Mouse (Mus musculus) forebrain, embryonic 15.5 days (tissue): Measurements from ENCODE around the gene Kdm8. TPM values are rescaled to one million over a fixed set of nuclear protein-coding genes. Genes with fewer than 3 reads are reported as not detected.
A peak's percentile ranks its signal among the peaks of the same experiment; 100 is the strongest.

Source experiments
- ATAC-seq: fragments of 200-750 bp; cut with Nextera tagmentation; replicated peaks from 2 replicates; pipeline ENCODE4 v1.8.0; 2017; ENCODE audit warnings: mild to moderate bottlenecking, moderate TSS enrichment, moderate library complexity
- H3K27ac ChIP-seq: fragments of 300-500 bp; sonication (generic); replicated peaks from 2 replicates; pipeline ENCODE4 v1.5.1; 2015; ENCODE audit warnings: mild to moderate bottlenecking, inconsistent platforms
- H3K27me3 ChIP-seq: fragments of 300-500 bp; sonication (generic); 2 replicates; pipeline ENCODE4 v1.6.1; 2015; ENCODE audit warnings: inconsistent platforms
- H3K36me3 ChIP-seq: fragments of 300-500 bp; sonication (generic); 2 replicates; pipeline ENCODE4 v1.6.1; 2015; ENCODE audit warnings: mild to moderate bottlenecking, inconsistent platforms
- H3K4me1 ChIP-seq: fragments of 300-500 bp; sonication (generic); 2 replicates; pipeline ENCODE4 v1.6.1; 2015; ENCODE audit warnings: inconsistent platforms
- H3K4me2 ChIP-seq: fragments of 300-500 bp; sonication (generic); replicated peaks from 2 replicates; pipeline ENCODE4 v1.6.1; 2015; ENCODE audit warnings: mild to moderate bottlenecking, inconsistent platforms
- H3K4me3 ChIP-seq: fragments of 300-500 bp; sonication (generic); 2 replicates; pipeline ENCODE4 v1.5.1; 2015; ENCODE audit warnings: mild to moderate bottlenecking, inconsistent platforms
- H3K9ac ChIP-seq: fragments of 300-500 bp; sonication (generic); replicated peaks from 2 replicates; pipeline ENCODE4 v1.6.1; 2015; ENCODE audit warnings: mild to moderate bottlenecking, inconsistent platforms
- H3K9me3 ChIP-seq: fragments of 300-500 bp; sonication (generic); 2 replicates; pipeline ENCODE4 v1.6.1; 2016; ENCODE audit warnings: inconsistent platforms
- WGBS: fragments of 180-500 bp; shearing (Covaris S2); methylation state at CpG from one replicate; pipeline ENCODE4 v1.1.7; 2015; ENCODE audit warnings: mixed read lengths; 5-methylcytosine and 5-hydroxymethylcytosine counted together
- polyA plus RNA-seq: library from polyadenylated mRNA; unstranded; fragments of >200 nt; fragmentation: Nextera tagmentation; extraction: Ambion mirVana; gene quantifications from 2 replicates; pipeline ENCODE4 v1.2.1, GENCODE M21; 2015

The Kdm8 gene
- polyA plus RNA-seq, 1 experiment from 2014 or later, result 6.3 TPM

DNA sequence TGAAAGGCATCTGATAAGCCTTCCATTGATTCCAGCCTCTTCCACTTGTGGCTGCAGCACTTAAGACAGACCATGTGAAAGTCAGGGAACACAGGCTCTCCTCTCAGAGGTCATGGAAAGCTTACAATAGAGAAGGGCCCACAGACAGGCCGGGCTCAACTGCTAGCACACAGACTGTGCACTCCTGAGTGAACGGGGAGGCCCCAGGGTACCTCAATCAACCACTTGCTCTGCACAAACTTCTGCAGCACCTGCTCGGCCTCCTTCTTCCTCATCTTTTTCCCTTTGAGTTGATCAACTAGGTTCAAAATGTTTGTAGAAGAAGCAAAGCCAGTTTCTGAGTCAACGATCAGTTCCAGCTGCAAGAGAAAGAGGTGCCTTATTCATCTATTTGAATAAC is 26.4 kb downstream of the Kdm8 start:
- Histone ChIP-seq H3K4me2 (no peak overlapping the region), H3K27ac (no peak overlapping the region), H3K36me3 (peaks cover 35% of the 10 kb centered on the region), H3K27me3 (no peaks in the 10 kb centered on the region), H3K4me1 (peaks cover 16% of the 10 kb centered on the region), H3K9me3 (no peaks in the 10 kb centered on the region), H3K9ac (no peak overlapping the region), H3K4me3 (no peak overlapping the region)
- WGBS, result 93% methylated on average over 4 of the region's 4 CpGs
- ATAC-seq, result no peak

DNA sequence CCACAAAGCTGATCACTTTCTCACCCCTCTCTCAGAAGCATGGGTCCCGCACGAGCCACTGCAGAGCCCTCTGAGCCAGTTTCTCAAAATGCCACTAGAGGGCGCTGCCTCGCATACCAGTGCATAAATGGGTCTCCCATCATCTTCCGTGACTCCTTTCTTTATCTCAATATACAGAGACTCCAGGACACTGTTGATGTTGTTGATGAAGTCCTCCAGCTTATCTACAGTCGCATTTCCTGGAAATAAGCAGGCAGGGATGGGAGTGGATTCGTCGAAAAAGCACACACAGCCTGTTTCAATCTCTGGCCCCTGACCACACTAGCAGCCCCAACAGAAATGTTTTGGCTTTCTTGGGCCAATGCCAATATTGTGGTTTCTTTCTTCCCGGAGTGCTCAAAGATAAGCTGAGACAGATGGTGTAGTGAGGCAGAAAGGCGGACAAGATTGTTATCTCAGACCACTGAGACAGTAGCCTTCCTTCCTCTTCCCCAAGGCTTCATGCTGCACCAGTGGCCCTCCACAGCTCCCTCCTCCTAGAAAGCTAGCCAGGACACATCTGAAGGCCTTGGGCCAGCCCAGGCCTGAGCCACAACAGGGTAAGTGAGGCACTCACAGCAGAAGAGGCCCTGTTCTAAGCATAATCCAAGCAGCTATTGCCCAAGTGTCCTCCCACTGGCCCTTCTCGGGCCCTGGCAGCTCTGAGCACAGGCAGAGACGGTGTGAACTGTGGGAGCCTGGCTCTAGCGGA is 27.7 kb downstream of the Kdm8 start:
- WGBS, result 32% methylated on average over 13 of the region's 13 CpGs
- no peak overlapping the region for H3K9ac ChIP-seq
- H3K4me2 ChIP-seq, result 0 out of 2 replicates have a peak overlapping the region, but pooled peaks have one; percentile 1
- H3K27ac ChIP-seq, result peak overlapping the region; percentile 52; the same call in 1 of the 2 replicates
- H3K4me3 ChIP-seq, result no peak overlapping the region
- H3K36me3 ChIP-seq, result peaks cover 23% of the 10 kb centered on the region
- peak; percentile 73 for ATAC-seq
- H3K27me3 ChIP-seq, result no peaks in the 10 kb centered on the region
- H3K4me1 ChIP-seq, result peaks cover 23% of the 10 kb centered on the region
- no peaks in the 10 kb centered on the region for H3K9me3 ChIP-seq

DNA sequence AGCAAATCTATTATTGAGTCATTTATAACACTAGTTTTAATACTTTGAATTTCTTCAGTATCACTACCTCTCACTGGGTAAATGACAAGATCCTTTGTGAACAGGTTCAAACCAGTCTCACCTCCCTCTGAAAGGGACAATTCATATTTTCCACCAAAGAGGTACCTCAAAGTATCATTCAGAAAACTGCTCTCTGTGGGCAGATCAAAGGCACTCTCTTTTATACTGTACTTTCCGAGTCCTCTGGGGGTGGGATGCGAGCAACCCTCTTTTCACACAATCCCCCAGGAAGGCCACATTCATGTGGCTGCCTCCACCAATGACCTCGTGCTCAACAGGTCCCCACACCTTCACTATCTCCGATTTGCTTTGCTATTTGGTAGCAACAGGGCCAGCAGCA is 30.1 kb downstream of the Kdm8 start:
- no peak for ATAC-seq
- Histone ChIP-seq H3K27me3 (no peaks in the 10 kb centered on the region), H3K36me3 (peaks cover 4% of the 10 kb centered on the region; the same call in 1 of the 2 replicates), H3K9ac (no peak overlapping the region), H3K27ac (no peak overlapping the region), H3K4me3 (no peak overlapping the region), H3K9me3 (no peaks in the 10 kb centered on the region), H3K4me1 (peaks cover 23% of the 10 kb centered on the region), H3K4me2 (no peak overlapping the region)
- WGBS, result 80% methylated on average over 4 of the region's 4 CpGs

DNA sequence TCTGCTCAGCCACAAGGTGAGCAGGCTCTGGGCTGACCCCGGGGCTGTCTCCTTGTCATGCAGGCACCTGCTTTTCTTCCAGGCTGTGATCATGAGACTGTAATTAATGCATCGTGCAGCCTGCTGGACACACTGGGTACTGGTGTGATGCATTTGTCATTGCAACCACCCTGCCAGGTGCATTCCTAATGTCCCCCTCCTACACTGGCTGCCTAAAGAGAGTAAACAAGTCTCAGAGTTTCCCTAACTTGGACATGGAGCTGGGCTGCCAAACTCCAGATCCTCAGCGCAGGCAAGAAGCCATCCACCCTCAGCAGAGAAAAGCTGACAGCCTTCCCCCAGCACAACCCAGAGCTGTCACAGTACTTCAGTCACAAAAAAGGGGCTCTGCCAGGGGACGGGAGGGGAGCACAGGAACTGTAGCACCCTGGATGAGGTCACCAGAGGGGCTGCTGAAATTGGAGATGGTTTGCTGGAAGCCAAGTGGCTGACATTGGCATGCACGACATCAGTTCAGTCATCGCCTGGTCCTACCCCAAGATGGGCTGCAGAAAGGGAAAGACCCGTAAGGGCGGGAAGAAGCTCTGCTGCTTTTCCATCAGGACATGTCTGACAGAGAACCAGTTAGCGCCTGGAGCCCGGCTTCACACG is 31.2 kb downstream of the Kdm8 start:
- Histone ChIP-seq H3K36me3 (peaks cover 2% of the 10 kb centered on the region; the same call in 1 of the 2 replicates), H3K9me3 (no peaks in the 10 kb centered on the region), H3K4me2 (no peak overlapping the region), H3K27me3 (no peaks in the 10 kb centered on the region), H3K4me3 (no peak overlapping the region), H3K4me1 (peaks cover 23% of the 10 kb centered on the region), H3K9ac (peak overlapping the region; percentile 14; the same call in 1 of the 2 replicates), H3K27ac (peak overlapping the region; percentile 44)
- ATAC-seq, result no peak
- 28% methylated on average over 11 of the region's 11 CpGs for WGBS

DNA sequence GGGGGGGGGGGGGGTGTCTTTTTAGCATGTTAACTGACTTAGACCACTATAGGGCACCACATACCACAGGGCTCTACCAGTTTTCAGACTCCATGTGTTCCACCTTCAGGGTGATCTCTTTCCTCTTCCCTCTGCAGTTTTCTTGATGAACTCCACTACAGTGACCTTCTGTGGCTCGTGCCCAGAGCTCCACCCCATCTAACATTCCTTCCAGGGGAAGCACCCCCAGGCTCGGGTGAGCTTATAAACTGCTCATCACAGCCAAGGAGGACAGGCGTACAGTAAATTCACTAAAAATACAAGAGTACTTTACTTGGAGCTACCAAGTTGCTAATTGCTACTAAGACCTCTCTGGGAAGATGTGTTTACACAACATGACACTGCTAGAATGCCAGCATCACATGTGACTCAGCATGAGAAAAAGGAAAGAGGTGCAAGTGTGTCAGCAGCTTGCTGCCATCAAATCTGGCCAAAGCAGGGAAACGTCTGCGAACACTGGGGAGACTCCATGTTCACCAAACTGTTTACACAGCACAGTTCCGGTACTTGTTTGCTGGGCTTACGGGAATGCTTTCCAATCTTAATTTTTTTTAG is 34.0 kb downstream of the Kdm8 start:
- 90% methylated on average over 7 of the region's 7 CpGs for WGBS
- H3K27ac ChIP-seq, result no peak overlapping the region

DNA sequence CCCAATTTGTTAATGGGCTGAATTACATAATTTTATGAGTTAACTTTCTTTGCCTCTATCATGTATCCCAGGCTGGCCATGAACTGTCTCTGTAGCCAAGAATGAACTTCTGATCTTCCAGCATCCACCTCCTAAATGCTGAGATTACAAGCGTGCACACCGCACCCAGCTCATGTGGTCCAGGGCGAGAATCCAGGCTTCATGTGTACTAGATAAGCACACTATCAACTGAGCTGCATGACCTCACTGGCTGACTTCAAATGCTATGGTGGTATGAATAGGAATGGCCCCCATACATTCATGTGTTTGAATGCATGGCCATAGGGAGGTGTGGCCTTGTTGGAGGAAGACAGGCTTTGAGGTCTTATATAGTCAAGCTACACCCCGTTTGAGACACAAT is 36.0 kb downstream of the Kdm8 start:
- H3K27ac ChIP-seq, result no peak overlapping the region
- no peak overlapping the region for H3K4me3 ChIP-seq
- no peak overlapping the region for H3K4me2 ChIP-seq
- no peaks in the 10 kb centered on the region for H3K27me3 ChIP-seq
- H3K36me3 ChIP-seq, result peaks cover under 1% of the 10 kb centered on the region; the same call in 1 of the 2 replicates
- ATAC-seq, result no peak
- WGBS, result 94% methylated on average over 4 of the region's 4 CpGs
- H3K4me1 ChIP-seq, result peaks cover 11% of the 10 kb centered on the region; the same call in 1 of the 2 replicates
- H3K9me3 ChIP-seq, result no peaks in the 10 kb centered on the region
- no peak overlapping the region for H3K9ac ChIP-seq

More for the DNA sequence above, 34.0 kb downstream of the Kdm8 start:
- no peak for ATAC-seq
- Histone ChIP-seq H3K4me2 (no peak overlapping the region), H3K4me3 (no peak overlapping the region), H3K4me1 (peaks cover 17% of the 10 kb centered on the region; the same call in 1 of the 2 replicates), H3K36me3 (no peaks in the 10 kb centered on the region; the same call in 1 of the 2 replicates), H3K9ac (no peak overlapping the region), H3K9me3 (no peaks in the 10 kb centered on the region), H3K27me3 (no peaks in the 10 kb centered on the region)

DNA sequence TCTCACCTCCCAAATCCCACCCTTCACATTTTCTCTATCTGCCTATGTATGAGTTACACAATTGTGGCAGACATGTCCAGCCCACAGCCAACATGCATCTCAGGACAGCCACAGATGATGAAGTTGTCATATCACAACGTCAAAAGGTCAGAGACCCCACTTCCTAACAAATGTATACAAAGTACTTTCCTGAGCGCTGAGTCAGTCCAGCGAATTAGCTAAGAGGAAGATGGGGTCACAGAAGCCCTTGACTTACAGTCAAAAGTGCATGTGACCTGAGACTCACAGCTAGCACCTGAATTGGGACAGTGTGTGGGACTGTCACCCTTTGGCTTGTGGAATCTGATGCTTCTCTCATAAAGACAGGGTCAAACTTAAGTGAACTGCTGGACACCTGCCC is 37.9 kb downstream of the Kdm8 start:
- 87% methylated on average over 3 of the region's 3 CpGs for WGBS
- H3K27me3 ChIP-seq, result no peaks in the 10 kb centered on the region

DNA sequence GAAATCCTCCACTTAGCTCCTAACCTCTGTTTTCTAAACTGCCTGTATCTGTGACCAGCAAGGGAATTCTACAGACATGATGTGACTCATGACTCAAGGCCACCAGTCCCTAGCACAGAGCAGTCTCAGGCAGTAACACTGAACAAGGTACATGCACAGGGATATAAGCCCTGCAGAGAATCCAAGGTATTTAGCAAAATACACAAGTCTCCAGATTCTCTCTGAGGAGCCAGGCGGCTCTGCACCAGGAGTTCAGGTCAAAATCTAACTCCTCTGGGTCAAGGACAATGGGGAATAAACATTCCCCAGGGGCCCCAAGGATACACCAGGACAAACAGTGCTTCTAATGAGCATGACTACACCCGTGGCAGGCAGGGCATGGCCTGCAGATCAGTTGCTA is 38.4 kb downstream of the Kdm8 start:
- Histone ChIP-seq H3K9ac (no peak overlapping the region), H3K4me3 (no peak overlapping the region), H3K27me3 (no peaks in the 10 kb centered on the region), H3K9me3 (no peaks in the 10 kb centered on the region), H3K27ac (no peak overlapping the region), H3K4me1 (no peaks in the 10 kb centered on the region), H3K36me3 (peaks cover 8% of the 10 kb centered on the region; the same call in 1 of the 2 replicates), H3K4me2 (no peak overlapping the region)
- ATAC-seq, result no peak
- 66% methylated on average over 2 of the region's 2 CpGs for WGBS

More for the DNA sequence above, 37.9 kb downstream of the Kdm8 start:
- no peak overlapping the region for H3K4me3 ChIP-seq
- H3K4me1 ChIP-seq, result no peaks in the 10 kb centered on the region
- H3K4me2 ChIP-seq, result no peak overlapping the region
- H3K36me3 ChIP-seq, result peaks cover 8% of the 10 kb centered on the region; the same call in 1 of the 2 replicates
- H3K9me3 ChIP-seq, result no peaks in the 10 kb centered on the region
- no peak overlapping the region for H3K27ac ChIP-seq
- no peak overlapping the region for H3K9ac ChIP-seq
- ATAC-seq, result no peak

DNA sequence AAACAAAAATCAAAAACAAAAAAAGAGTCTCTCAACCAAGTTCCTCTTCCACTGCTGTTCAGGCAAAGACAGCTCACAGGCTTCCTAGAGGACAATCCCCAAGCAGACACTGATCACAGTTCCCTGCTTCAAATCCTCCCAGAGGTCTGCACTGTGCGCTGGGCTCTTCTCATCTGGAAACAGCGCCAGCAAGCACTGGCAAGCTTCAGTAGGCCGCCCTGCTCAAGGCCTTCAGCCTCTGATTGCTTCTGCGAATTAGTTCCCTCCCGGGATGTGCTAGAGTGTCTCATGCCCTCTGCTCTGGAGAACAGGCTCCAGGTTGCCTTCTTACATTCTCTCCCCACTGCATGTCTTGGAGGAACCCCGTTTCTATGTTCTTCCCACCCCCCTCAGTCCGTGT is 40.3 kb downstream of the Kdm8 start:
- Histone ChIP-seq H3K9ac (no peak overlapping the region), H3K36me3 (peaks cover 8% of the 10 kb centered on the region; the same call in 1 of the 2 replicates), H3K4me3 (no peak overlapping the region), H3K9me3 (no peaks in the 10 kb centered on the region), H3K27me3 (no peaks in the 10 kb centered on the region), H3K4me2 (no peak overlapping the region), H3K4me1 (peaks cover 8% of the 10 kb centered on the region), H3K27ac (no peak overlapping the region)
- no peak for ATAC-seq
- 93% methylated on average over 7 of the region's 7 CpGs for WGBS

DNA sequence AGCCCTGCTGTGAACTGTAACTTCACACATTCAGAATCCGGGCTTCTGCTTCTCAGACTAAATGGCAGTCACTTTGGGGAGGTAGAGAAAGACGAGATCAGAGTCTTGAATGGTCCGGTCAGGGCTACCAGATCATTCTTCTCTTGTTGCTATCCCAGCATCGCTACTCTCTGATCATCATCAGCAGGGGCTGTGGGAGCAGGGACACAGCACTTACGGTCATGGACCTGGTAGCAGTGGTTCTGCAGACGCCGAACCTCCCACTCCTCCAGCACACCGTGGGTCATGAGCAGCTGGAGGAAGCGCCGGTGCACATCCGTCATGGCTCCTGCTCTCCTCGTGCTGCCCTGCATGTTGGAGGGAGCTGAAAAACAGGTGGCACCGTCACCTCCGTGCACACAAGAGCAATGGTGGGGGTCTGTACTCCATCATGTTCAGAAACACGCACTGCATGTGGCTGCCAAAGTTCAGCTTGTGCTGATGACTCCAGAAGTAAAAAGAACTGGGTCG is 41.7 kb downstream of the Kdm8 start:
- Histone ChIP-seq H3K4me3 (no peak overlapping the region), H3K36me3 (peaks cover 8% of the 10 kb centered on the region; the same call in 1 of the 2 replicates), H3K27me3 (no peaks in the 10 kb centered on the region), H3K4me1 (peaks cover 18% of the 10 kb centered on the region), H3K4me2 (no peak overlapping the region), H3K9ac (no peak overlapping the region), H3K27ac (no peak overlapping the region), H3K9me3 (no peaks in the 10 kb centered on the region)
- no peak for ATAC-seq
- WGBS, result 94% methylated on average over 16 of the region's 16 CpGs

DNA sequence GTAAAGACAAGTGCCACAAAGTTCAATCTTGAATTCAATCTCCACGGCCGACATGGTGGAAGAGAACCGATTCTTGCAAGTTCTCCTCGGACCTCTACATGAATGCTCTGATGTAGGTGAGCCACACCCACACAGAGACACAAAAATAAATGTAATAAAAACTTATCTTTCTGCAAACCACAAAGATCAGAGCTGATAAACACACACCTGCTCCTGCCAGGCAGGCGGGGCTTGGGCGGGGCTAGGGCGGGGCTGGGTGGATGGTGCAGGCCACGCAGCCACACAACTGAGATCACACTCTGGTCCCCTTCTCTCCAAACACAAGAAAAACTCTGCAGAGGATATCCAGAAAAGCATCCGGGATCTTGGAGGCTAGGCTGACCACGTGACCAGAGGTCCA is 42.6 kb downstream of the Kdm8 start:
- Histone ChIP-seq H3K9me3 (no peaks in the 10 kb centered on the region), H3K9ac (no peak overlapping the region), H3K4me1 (peaks cover 23% of the 10 kb centered on the region), H3K4me2 (no peak overlapping the region), H3K36me3 (peaks cover 8% of the 10 kb centered on the region; the same call in 1 of the 2 replicates), H3K27me3 (no peaks in the 10 kb centered on the region), H3K27ac (no peak overlapping the region), H3K4me3 (no peak overlapping the region)
- 93% methylated on average over 10 of the region's 10 CpGs for WGBS
- no peak for ATAC-seq

DNA sequence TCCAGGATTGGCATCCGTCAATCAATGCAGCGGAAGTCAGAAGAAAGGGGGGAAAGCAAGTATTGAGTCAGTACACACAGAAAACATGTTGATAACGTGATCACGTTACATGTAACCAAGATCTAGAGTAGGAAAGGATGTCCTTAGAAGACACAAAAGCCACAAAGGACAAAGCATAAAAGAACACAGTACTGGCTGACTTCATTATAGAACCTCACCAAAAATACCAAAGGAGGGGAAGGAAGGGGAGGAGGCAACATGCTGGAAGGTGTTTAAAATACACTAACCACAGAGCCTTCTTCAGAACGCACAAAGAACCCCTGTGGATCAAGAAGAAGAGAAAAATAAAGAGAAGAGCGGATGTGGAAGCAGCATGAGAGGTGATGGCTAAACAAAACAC is 44.2 kb downstream of the Kdm8 start:
- Histone ChIP-seq H3K9ac (no peak overlapping the region), H3K4me3 (no peak overlapping the region), H3K4me1 (peaks cover 24% of the 10 kb centered on the region), H3K27ac (no peak overlapping the region), H3K36me3 (peaks cover 8% of the 10 kb centered on the region; the same call in 1 of the 2 replicates), H3K4me2 (no peak overlapping the region), H3K9me3 (no peaks in the 10 kb centered on the region), H3K27me3 (no peaks in the 10 kb centered on the region)
- 76% methylated on average over 6 of the region's 6 CpGs for WGBS
- ATAC-seq, result no peak
